Mouse (Mus musculus) macrophage (primary cell): Measurements from ENCODE around the gene Arfgef2. TPM values are rescaled to one million over a fixed set of nuclear protein-coding genes. Genes with fewer than 3 reads are reported as not detected.

ENCODE experiments used
- H3K27ac ChIP-seq: fragments of 350-480 bp; formaldehyde crosslinking; 2 replicates; pipeline ENCODE4 v1.9.0; 2021
- H3K36me3 ChIP-seq: fragments of 350-480 bp; formaldehyde crosslinking; 2 replicates; pipeline ENCODE4 v1.9.0; 2021; ENCODE audit errors: inconsistent target
- H3K4me3 ChIP-seq: fragments of 350-480 bp; formaldehyde crosslinking; 2 replicates; pipeline ENCODE4 v1.9.0; 2021; ENCODE audit errors: inconsistent target
- H3K79me2 ChIP-seq: fragments of 350-480 bp; formaldehyde crosslinking; 2 replicates; pipeline ENCODE4 v1.9.0; 2021; ENCODE audit errors: inconsistent target
- WGBS: methylation state at CpG from one replicate; pipeline ENCODE4 v1.1.7; 2026; ENCODE audit warnings: inconsistent platforms; ENCODE audit not compliant: missing documents; 5-methylcytosine and 5-hydroxymethylcytosine counted together
- polyA plus RNA-seq: library from polyadenylated mRNA; stranded (reverse); fragments of 250-400 nt; gene quantifications from 3 replicates; pipeline ENCODE4 v1.2.4, GENCODE M21; 2018; ENCODE audit warnings: inconsistent platforms

The Arfgef2 gene
- polyA plus RNA-seq, 1 experiment from 2014 or later, result 30.3 TPM

- Histone ChIP-seq H3K4me3 (no peak overlapping the region), H3K79me2 (no peaks in the 10 kb centered on the region), H3K27ac (no peak overlapping the region), H3K36me3 (peaks cover 40% of the 10 kb centered on the region)
- WGBS, result 91% methylated on average over 7 of the region's 7 CpGs
These were observed 130.2 kb downstream of the Arfgef2 start for GRCm38 (mm10) chr2:166935582-166935981.

GRCm38 (mm10) chr2:166936166-166936565 lies 130.8 kb downstream of the Arfgef2 start:
- 93% methylated on average over 2 of the region's 2 CpGs for WGBS
- Histone ChIP-seq H3K27ac (no peak overlapping the region), H3K79me2 (no peaks in the 10 kb centered on the region), H3K36me3 (peaks cover 46% of the 10 kb centered on the region), H3K4me3 (no peak overlapping the region)

DNA sequence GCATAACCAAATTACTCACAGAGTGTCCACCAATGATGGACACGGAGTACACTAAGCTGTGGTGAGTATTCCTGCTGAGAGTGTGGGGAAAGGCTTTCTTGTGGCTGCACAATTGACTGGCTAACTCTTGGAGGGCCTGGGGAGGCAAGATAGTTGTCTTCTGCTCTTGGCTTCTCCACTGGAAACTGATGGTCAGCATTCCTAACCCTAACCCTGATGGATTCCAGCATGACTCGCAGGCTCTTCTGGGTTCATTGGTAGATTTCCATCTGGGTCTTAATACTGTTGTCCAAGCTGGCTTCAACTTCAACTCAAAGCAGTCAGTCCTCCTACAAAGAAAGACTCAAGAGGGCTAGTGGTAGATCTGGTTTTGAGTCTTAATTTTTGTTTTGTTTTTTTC lies 137.8 kb downstream of the Arfgef2 start:
- no peaks in the 10 kb centered on the region for H3K79me2 ChIP-seq
- H3K36me3 ChIP-seq, result peaks cover 59% of the 10 kb centered on the region
- H3K27ac ChIP-seq, result no peak overlapping the region
- 87% methylated on average over 2 of the region's 2 CpGs for WGBS
- H3K4me3 ChIP-seq, result no peak overlapping the region

DNA sequence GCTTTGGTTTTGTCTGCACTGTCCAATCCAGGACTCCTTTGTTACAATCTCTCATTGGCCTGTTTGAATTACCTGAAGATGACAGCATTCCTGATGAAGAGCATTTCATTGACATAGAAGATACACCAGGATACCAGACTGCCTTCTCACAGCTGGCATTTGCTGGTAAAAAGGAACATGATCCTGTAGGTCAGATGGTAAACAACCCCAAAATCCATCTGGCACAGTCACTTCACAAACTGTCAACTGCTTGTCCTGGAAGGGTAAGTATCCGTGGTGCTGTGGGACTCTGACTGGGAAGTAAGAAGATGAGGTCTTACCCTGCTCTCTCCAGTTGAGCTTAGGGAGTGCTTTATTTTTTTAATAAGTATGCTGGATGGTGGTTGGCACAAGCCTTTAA lies 139.0 kb downstream of the Arfgef2 start:
- Histone ChIP-seq H3K36me3 (peaks cover 71% of the 10 kb centered on the region), H3K79me2 (no peaks in the 10 kb centered on the region), H3K27ac (no peak overlapping the region), H3K4me3 (no peak overlapping the region)
- WGBS, result 93% methylated on average over 1 of the region's 1 CpGs

DNA sequence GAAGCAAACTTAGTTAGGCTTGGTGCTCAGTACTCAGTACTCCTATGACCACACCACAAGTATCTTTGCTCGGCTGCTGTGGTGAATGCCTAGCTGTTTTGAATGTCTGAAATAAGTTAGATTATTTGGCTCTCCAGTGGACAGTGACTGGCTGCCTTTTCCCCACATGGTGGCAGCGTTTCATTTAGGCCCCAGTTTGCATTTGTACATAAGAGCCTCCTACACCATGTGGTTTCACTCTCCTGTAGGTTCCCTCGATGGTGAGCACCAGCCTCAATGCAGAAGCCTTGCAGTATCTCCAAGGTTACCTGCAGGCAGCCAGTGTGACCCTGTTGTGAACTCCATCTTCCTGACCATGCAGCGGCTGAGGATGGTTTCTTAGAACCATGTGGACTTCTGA lies 140.1 kb downstream of the Arfgef2 start:
- Histone ChIP-seq H3K36me3 (peaks cover 81% of the 10 kb centered on the region), H3K79me2 (no peaks in the 10 kb centered on the region), H3K27ac (no peak overlapping the region), H3K4me3 (no peak overlapping the region)
- 56% methylated on average over 4 of the region's 4 CpGs for WGBS

Other genes starting within 250 kb of the Arfgef2 start
- 51.9 to 91.8 TPM (median 63.2 TPM) in 3 replicates for gene Prex1, start 91.8 kb upstream of the Arfgef2 start, polyA plus RNA-seq
- gene Trp53rkb, start 13.1 kb upstream of the Arfgef2 start, polyA plus RNA-seq, result 0.82 to 1.9 TPM (median 1.2 TPM) in 3 replicates
- gene Cse1l, start 100.5 kb downstream of the Arfgef2 start, polyA plus RNA-seq, result 27.7 to 58.5 TPM (median 38.8 TPM) in 3 replicates
- gene Stau1, start 190.7 kb downstream of the Arfgef2 start, polyA plus RNA-seq, result 33.2 to 69.7 TPM (median 44.1 TPM) in 3 replicates
- gene Ddx27, start 209.6 kb downstream of the Arfgef2 start, polyA plus RNA-seq, result 15.6 to 38.1 TPM (median 33.2 TPM) in 3 replicates